Mouse (Mus musculus) frontal cortex, adult (tissue): Measurements from ENCODE around the gene Gm7929.
"Not testable (repeated sequence)": the region's sequence is repeated elsewhere in the genome, so short reads cannot be mapped to it uniquely, and the experiment has no call there.

Source experiments
- ATAC-seq: cut with Nextera tagmentation; 2 replicates; pipeline ENCODE4 v1.9.2; 2017; ENCODE audit warnings: mild to moderate bottlenecking, moderate library complexity, mixed read lengths; ENCODE audit not compliant: low TSS enrichment

Gm7929 gene

GRCm38 (mm10) chr14:41750514-41750913 lies at the start of gene Gm7929:
Gene Gm7929, minus strand, starts transcription at chr14:41750614.
- ATAC-seq = not testable (repeated sequence)

GRCm38 (mm10) chr14:41772341-41772740 lies 21.9 kb upstream of the Gm7929 start, which contains the start of gene Gm47189:
Gene Gm47189, minus strand, starts transcription at chr14:41772441.
- not testable (repeated sequence) for ATAC-seq

DNA sequence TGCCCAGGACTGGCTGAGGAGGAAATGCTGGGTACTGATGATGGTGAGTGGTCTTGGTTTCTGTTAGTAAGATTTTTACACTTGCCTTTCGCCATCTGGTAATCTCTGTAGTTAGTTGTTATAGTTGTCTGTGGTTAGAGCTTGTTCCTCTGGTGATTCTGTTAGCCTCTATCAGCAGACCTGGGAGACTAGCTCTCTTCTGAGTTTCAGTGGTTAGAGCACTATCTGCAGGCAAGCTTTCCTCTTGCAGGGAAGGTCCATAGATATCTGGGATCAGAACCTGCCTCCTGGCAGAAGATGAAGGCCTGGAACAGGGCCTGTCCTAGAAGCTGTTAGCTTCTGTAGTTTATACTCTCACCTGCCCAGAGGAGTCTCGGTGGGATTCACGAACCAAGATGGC lies 5.5 kb upstream of the Gm7929 start:
- not testable (repeated sequence) for ATAC-seq

- ATAC-seq = not testable (repeated sequence)
These were observed 27.0 kb downstream of the Gm7929 start for GRCm38 (mm10) chr14:41723437-41723836.

DNA sequence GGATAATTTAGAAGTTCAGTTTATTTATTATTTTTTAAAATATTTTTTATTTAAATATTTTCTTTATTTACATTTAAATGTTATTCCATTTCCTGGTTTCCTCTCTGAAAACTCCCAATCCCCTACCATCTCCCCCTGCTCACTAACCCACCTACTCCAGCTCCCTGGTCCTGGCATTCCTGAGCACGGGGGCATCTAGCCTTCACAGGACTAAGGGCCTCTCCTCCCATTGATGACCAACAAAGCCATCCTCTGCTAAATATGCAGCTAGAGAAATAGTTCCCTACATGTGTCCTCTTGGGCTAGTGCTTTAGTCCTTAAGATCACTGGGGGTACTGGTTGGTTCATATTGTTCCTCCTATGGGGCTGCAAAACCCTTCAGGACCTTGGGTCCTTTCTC lies 33.2 kb downstream of the Gm7929 start:
- ATAC-seq = not testable (repeated sequence)

GRCm38 (mm10) chr14:41701785-41702184 lies 48.6 kb downstream of the Gm7929 start, which contains the start of gene Gm8068:
Gene Gm8068, minus strand, starts transcription at chr14:41701885.
- ATAC-seq = not testable (repeated sequence)
